Mouse (Mus musculus) neural tube, embryonic 10.5 days (tissue): ENCODE data around the gene Dlgap1.

Source experiments
- DNase-seq: peaks from one replicate; pipeline ENCODE4 v3.0.0-alpha.2; 2017; ENCODE audit warnings: low spot score; ENCODE audit errors: extremely low spot score

Dlgap1 gene

GRCm38 (mm10) chr17:70457103-70457502 lies 488.2 kb downstream of the Dlgap1 start:
- no peak for DNase-seq

DNA sequence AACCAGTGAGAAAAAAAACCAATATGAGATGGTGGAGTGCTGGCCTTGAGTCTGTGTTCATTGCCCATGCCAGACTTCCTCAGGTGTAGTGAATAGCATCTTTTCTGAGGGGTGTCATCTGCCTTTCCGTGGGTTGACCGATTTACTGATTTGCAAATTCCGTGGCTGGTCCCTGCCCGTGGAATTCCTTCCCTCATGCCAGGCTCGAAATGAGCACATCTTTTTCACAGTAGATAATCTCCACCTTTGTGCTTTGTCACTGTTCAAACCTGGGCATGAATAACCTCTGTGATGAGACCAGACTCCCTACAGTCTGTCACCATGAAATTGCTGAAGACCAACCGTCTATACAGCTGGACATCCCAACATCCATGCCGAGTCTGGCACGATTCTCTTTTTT lies 493.4 kb downstream of the Dlgap1 start:
- no peak for DNase-seq

DNA sequence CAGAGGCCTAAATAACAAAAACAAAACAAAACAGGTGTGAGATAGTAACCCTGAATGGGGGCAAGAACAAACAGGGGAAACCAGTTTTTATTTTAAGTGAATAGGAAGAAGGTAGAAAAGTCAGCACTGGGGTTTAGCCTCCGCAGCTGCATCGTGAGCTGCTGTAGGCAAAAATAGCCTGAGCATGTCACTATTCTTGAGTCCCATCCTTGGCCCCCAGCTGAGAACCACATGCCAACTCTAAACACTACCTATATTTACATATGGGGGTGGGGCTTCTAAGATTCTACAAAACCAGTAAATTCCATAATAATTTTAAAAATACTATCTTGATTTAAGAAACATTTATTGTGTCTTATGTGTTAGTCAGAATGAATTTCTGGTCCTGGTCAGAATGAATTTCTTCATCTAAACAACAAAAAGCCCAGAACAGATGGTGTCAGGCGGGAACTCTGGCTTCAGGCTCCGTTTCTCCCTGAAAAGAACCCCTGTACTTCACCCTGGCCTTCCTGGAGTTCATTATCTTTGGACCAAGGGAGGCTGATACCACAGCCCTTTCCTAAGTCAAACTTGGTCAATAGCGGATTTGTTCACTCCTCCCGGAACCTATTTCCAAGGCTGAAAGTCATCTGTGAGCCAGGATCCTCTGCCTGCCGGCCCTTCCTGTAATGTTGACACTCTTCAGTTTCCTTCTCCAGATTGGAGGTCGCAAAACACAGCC lies 494.1 kb downstream of the Dlgap1 start:
- DNase-seq: no peak

DNA sequence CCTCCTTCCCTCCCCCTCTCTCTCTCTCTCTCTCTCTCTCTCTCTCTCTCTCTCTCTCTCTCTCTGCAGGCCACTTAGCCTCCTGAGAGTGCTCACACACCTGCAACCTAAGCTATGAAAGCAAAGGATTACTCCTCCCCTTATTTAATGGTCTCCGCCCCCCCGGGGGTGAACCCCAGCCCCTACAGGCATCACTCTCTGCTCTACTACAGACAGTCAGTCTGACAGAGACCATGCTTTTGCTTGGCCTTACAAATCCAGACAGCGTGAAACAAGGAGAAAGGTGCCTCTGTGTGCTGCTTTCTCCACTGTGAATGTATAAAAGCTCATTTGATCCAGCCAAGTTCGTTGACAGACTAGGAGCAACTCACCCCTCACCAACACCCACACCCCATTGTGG lies 497.5 kb downstream of the Dlgap1 start:
- no peak for DNase-seq

DNA sequence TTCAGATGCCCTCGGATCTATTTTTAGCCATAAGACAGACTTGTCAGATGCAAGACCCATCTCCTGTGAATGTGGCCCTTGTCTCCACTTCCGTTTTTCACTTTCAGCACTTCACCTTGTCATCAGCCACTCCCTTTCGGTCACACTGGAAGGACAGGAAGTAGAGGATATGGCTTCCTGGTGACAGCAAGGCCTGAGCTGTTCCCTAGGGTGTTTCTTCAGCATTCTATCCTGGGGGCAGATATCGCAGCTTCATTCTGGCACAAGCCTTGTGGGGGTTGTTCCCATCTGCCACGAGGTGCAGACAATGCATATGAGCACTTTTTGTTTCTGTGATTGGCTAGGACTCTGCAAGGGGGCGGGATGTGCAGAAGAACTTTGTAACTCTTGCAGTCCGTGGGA lies 502.1 kb downstream of the Dlgap1 start:
- DNase-seq: no peak

DNA sequence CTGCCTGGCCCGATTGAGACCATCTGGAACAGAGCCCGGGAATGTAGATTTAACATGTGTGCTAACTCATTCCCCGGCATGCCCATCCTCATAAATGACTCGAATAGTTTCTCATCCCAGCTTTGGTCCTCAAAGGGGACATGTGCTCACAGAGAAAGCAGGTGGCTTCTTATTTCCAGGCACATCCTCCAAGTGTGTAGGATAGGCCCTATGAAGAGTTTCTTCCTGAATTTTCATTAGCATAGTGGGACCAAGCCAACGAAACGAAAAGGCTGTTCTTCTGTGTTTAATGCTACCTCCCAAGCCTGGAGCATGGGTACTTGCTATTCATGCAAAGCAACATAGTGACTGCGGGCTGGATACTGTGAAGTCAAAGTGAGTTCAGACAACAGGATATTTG lies 503.3 kb downstream of the Dlgap1 start:
- DNase-seq: no peak

GRCm38 (mm10) chr17:70473871-70474270 lies 505.0 kb downstream of the Dlgap1 start:
- no peak for DNase-seq

GRCm38 (mm10) chr17:70483716-70484115 lies 514.8 kb downstream of the Dlgap1 start:
- DNase-seq: no peak

GRCm38 (mm10) chr17:70485668-70486067 lies 516.8 kb downstream of the Dlgap1 start:
- DNase-seq: no peak

- no peak for DNase-seq
Measured at GRCm38 (mm10) chr17:70486259-70486658, 517.4 kb downstream of the Dlgap1 start.

GRCm38 (mm10) chr17:70486831-70487230 lies 518.0 kb downstream of the Dlgap1 start:
- DNase-seq: no peak

DNA sequence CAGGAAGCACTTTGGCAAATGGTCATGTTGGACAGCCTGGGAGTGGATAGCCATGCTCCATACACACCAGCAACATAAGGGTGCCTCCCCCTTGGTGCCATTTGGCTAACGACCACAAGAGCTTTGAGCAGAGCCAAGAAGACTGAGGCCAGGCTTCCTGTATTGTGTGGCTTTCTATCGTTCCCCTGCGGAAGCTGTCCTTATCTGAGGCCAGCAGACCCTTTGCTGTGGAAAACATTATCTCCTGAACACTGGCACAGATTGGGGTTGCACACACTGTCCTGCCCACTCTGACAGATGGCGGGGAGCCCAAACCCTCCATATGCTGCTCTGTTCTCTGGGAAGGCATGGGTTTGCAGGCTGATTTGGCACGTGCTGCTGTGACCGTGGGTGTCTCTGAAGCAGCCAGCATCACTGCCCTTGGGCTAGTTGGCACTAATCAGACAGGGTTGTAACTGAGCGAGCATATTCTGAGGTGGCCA lies 520.0 kb downstream of the Dlgap1 start:
- no peak for DNase-seq

DNA sequence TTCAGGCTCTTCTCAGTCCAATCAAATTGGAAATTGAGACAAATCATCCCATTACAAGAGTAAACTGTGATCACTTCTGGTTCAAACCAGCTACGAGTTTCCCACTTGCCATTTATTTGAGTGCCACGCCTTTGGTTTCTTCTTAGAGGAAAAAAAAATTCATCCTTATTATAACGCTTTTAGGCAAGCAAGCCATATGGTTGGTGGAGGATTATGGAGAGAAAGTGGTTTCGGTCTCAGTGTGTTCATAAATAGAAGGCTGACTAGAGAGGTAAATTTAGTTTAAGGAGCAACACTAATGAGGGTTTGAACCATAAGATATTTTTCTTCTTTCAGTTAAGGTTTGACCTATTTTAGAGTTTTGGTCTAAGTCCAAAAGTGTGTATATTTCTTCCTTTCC lies 522.7 kb downstream of the Dlgap1 start:
- no peak for DNase-seq

DNA sequence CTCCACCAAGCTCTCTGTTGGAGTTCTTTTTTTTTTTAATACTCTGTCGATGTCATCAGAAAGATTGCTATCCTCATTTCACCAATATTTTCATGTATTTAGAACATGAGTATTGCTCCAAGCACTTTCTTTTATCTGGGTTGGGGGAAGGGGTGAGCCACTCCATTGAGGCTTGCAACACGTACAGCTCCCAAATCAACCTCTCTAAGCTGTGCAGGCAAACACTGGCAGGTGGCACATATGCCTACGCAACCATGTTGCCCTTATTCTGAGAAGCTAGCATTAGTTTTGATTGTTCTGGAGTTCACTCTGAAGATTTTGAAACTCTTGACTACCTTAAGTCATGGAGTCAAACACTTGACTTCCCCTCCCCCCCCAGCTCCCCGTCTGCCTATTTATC lies 525.5 kb downstream of the Dlgap1 start:
- no peak for DNase-seq

- DNase-seq: no peak
Measured at GRCm38 (mm10) chr17:70498256-70498655, 529.4 kb downstream of the Dlgap1 start.

- DNase-seq: no peak
Measured at GRCm38 (mm10) chr17:70501933-70502332, 533.1 kb downstream of the Dlgap1 start.

GRCm38 (mm10) chr17:70507759-70508158 lies 538.9 kb downstream of the Dlgap1 start:
- DNase-seq: no peak

- DNase-seq: no peak
Measured at GRCm38 (mm10) chr17:70510441-70510840, 541.6 kb downstream of the Dlgap1 start.

DNA sequence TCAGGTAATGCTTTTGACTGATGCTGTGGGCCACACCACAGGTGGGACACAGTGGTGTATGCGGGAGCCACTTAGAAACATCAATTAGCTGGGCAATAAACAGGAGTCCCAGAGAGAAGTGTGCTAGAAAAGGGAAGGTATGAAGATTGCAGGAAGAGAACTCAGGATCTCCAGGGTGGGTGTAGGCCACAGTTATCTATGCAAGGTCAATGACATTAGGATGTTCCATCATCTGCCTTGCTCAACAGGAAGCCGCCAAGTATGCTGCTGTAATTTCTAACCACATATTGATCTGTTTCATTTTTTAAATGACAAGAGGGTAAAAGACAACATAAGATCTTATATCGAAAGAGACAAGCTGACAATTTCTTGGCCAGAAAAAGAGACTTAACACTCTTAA lies 542.5 kb downstream of the Dlgap1 start:
- no peak for DNase-seq

GRCm38 (mm10) chr17:70513736-70514135 lies 544.9 kb downstream of the Dlgap1 start:
- DNase-seq: no peak

- no peak for DNase-seq
Measured at GRCm38 (mm10) chr17:70516506-70516905, 547.6 kb downstream of the Dlgap1 start.

- no peak for DNase-seq
Measured at GRCm38 (mm10) chr17:70517333-70517732, 548.5 kb downstream of the Dlgap1 start.

DNA sequence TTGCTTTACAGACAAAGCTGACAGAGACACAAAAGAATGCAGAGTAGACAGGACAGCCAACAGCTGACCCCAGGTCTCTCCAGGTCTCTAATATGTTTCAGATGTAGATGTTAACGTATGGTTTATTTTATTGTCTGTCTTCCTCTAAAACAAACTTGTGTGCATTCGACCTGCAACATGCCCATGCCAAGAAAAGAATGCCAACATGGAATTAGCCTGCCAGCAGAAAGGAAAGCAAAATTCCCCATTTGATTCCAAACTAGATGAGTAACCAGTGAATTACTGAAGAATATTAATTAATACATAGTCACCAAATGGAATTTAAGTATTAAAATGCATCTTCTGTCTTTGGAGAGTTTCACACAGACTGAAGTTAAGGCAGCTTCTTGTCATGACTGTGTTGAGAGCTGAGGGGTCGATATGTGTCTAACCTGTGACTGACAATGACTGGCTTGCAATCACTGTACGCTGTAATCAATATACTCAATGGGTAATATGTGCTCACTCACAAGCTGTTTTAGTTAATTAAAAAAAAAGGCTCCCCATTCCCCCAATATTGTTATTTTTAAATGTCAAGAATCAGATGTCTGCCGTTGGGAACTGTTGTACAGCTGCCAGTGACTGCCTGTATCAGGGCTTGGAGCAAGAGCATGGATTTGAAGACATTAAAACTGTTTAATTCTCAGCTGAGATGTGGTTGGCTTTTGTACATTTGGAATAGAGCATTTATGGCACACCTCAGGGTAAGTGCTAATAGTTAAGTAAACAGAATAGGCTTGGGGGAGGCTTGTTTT lies 552.4 kb downstream of the Dlgap1 start:
- no peak for DNase-seq
